Mouse (Mus musculus) embryonic facial prominence, embryonic 15.5 days (tissue): ENCODE results near the gene Snx12. TPM values are rescaled to one million over a fixed set of nuclear protein-coding genes. Genes with fewer than 3 reads are reported as not detected.

Source experiments
- ATAC-seq: fragments of 200-750 bp; cut with Nextera tagmentation; 2 replicates; pipeline ENCODE4 v1.8.0; 2017; ENCODE audit warnings: low read depth, moderate TSS enrichment; ENCODE audit not compliant: insufficient number of reproducible peaks, low FRiP score, low TSS enrichment
- H3K27ac ChIP-seq: fragments of 300-500 bp; sonication (generic); replicated peaks from 2 replicates; pipeline ENCODE4 v1.5.1; 2015; ENCODE audit warnings: mild to moderate bottlenecking, inconsistent platforms
- H3K27me3 ChIP-seq: fragments of 300-500 bp; sonication (generic); 2 replicates; pipeline ENCODE4 v1.6.1; 2015; ENCODE audit warnings: inconsistent platforms
- H3K36me3 ChIP-seq: fragments of 300-500 bp; sonication (generic); 2 replicates; pipeline ENCODE4 v1.6.1; 2015; ENCODE audit warnings: mild to moderate bottlenecking, inconsistent platforms
- H3K4me1 ChIP-seq: fragments of 300-500 bp; sonication (generic); 2 replicates; pipeline ENCODE4 v1.6.1; 2015; ENCODE audit warnings: inconsistent platforms
- H3K4me2 ChIP-seq: fragments of 300-500 bp; sonication (generic); replicated peaks from 2 replicates; pipeline ENCODE4 v1.6.1; 2015; ENCODE audit warnings: mild to moderate bottlenecking, inconsistent platforms
- H3K4me3 ChIP-seq: fragments of 300-500 bp; sonication (generic); replicated peaks from 2 replicates; pipeline ENCODE4 v1.5.1; 2015; ENCODE audit warnings: mild to moderate bottlenecking, inconsistent platforms
- H3K9ac ChIP-seq: fragments of 300-500 bp; sonication (generic); 2 replicates; pipeline ENCODE4 v1.6.1; 2015; ENCODE audit warnings: inconsistent platforms
- H3K9me3 ChIP-seq: fragments of 300-500 bp; sonication (generic); replicated peaks from 2 replicates; pipeline ENCODE4 v1.6.1; 2016; ENCODE audit warnings: inconsistent platforms
- WGBS: fragments of 180-500 bp; shearing (Covaris S2); methylation state at CpG from one replicate; pipeline ENCODE4 v1.1.7; 2015; 5-methylcytosine and 5-hydroxymethylcytosine counted together
- polyA plus RNA-seq: library from polyadenylated mRNA; unstranded; fragments of >200 nt; fragmentation: Nextera tagmentation; extraction: Ambion mirVana; gene quantifications from 2 replicates; pipeline ENCODE4 v1.2.1, GENCODE M21; 2015

Snx12 gene
- 52.1 and 58.3 TPM in 2 replicates for polyA plus RNA-seq

GRCm38 (mm10) chrX:101221834-101222795 lies at the start of gene Snx12:
Gene Snx12 (minus strand): TSS chrX:101222563.
- Histone ChIP-seq H3K4me3 (peak within 1 kb of the TSS; percentile 55), H3K27ac (peak within 1 kb of the TSS; percentile 75), H3K4me1 (no peaks in the 10 kb centered on the region), H3K36me3 (no peaks in the 10 kb centered on the region), H3K9me3 (no peaks in the 10 kb centered on the region), H3K27me3 (0 out of 2 replicates have a peak, but pooled peaks cover 2% of the 10 kb centered on the region), H3K4me2 (peak within 1 kb of the TSS; percentile 47), H3K9ac (peak within 1 kb of the TSS; percentile 40)
- WGBS = 15% methylated on average over 55 of the region's 55 CpGs
- peak; percentile 96 for ATAC-seq

- no peak for ATAC-seq
- no peak within 1 kb of the TSS for H3K27ac ChIP-seq
Measured at GRCm38 (mm10) chrX:101268755-101269124, 46.4 kb upstream of the Snx12 start, which contains the start of gene Gm20489. Gene Gm20489 (minus strand): TSS chrX:101269023.

GRCm38 (mm10) chrX:101268025-101268754 lies 45.8 kb upstream of the Snx12 start, which contains the start of gene Il2rg:
Gene Il2rg (minus strand): TSS chrX:101268255.
- H3K36me3 ChIP-seq = no peaks in the 10 kb centered on the region
- no peak for ATAC-seq
- H3K4me1 ChIP-seq = no peaks in the 10 kb centered on the region
- H3K4me2 ChIP-seq = no peak within 1 kb of the TSS
- no peaks in the 10 kb centered on the region for H3K9me3 ChIP-seq
- no peaks in the 10 kb centered on the region for H3K27me3 ChIP-seq
- H3K4me3 ChIP-seq = no peak within 1 kb of the TSS
- H3K9ac ChIP-seq = no peak within 1 kb of the TSS
- 63% methylated on average over 5 of the region's 5 CpGs for WGBS
- no peak within 1 kb of the TSS for H3K27ac ChIP-seq

More at GRCm38 (mm10) chrX:101268755-101269124, 46.4 kb upstream of the Snx12 start, which contains the start of gene Gm20489:
- Histone ChIP-seq H3K9me3 (no peaks in the 10 kb centered on the region), H3K36me3 (no peaks in the 10 kb centered on the region), H3K4me3 (no peak within 1 kb of the TSS), H3K9ac (no peak within 1 kb of the TSS), H3K4me2 (no peak within 1 kb of the TSS), H3K4me1 (no peaks in the 10 kb centered on the region), H3K27me3 (no peaks in the 10 kb centered on the region)
- 43% methylated on average over 3 of the region's 3 CpGs for WGBS

GRCm38 (mm10) chrX:101266631-101267030 lies 44.3 kb upstream of the Snx12 start:
- Histone ChIP-seq H3K9ac (no peak overlapping the region), H3K27ac (no peak overlapping the region), H3K4me3 (no peak overlapping the region), H3K27me3 (no peaks in the 10 kb centered on the region), H3K36me3 (no peaks in the 10 kb centered on the region), H3K4me2 (no peak overlapping the region), H3K9me3 (no peaks in the 10 kb centered on the region), H3K4me1 (no peaks in the 10 kb centered on the region)
- 93% methylated on average over 6 of the region's 6 CpGs for WGBS
- no peak for ATAC-seq

GRCm38 (mm10) chrX:101263892-101264291 lies 41.5 kb upstream of the Snx12 start, which contains the start of gene Gm614:
Gene Gm614 (minus strand): TSS chrX:101263992.
- H3K36me3 ChIP-seq = no peaks in the 10 kb centered on the region
- H3K4me2 ChIP-seq = no peak within 1 kb of the TSS
- H3K4me3 ChIP-seq = no peak within 1 kb of the TSS
- H3K9ac ChIP-seq = no peak within 1 kb of the TSS
- H3K9me3 ChIP-seq = no peaks in the 10 kb centered on the region
- no peak within 1 kb of the TSS for H3K27ac ChIP-seq
- ATAC-seq = no peak
- no peaks in the 10 kb centered on the region for H3K4me1 ChIP-seq
- WGBS = 100% methylated on average over 1 of the region's 1 CpGs
- H3K27me3 ChIP-seq = no peaks in the 10 kb centered on the region

GRCm38 (mm10) chrX:101260441-101261325 lies 38.3 kb upstream of the Snx12 start:
- H3K9me3 ChIP-seq = no peaks in the 10 kb centered on the region
- peak overlapping the region; percentile 28 for H3K27ac ChIP-seq
- no peaks in the 10 kb centered on the region for H3K27me3 ChIP-seq
- H3K36me3 ChIP-seq = peaks cover 5% of the 10 kb centered on the region; the same call in 1 of the 2 replicates
- no peak overlapping the region for H3K4me3 ChIP-seq
- peak; percentile 79 for ATAC-seq
- no peak overlapping the region for H3K4me2 ChIP-seq
- WGBS = 24% methylated on average over 13 of the region's 13 CpGs
- H3K4me1 ChIP-seq = peaks cover under 1% of the 10 kb centered on the region; the same call in 1 of the 2 replicates
- H3K9ac ChIP-seq = no peak overlapping the region

GRCm38 (mm10) chrX:101256603-101257002 lies 34.2 kb upstream of the Snx12 start:
- WGBS = 80% methylated on average over 13 of the region's 13 CpGs
- no peak for ATAC-seq
- 0 out of 2 replicates have a peak overlapping the region, but pooled peaks have one; percentile 53 for H3K4me3 ChIP-seq

GRCm38 (mm10) chrX:101254740-101255139 lies 32.4 kb upstream of the Snx12 start:
- peaks cover 5% of the 10 kb centered on the region; the same call in 1 of the 2 replicates for H3K36me3 ChIP-seq
- no peaks in the 10 kb centered on the region for H3K27me3 ChIP-seq
- peak overlapping the region; percentile 53 for H3K4me3 ChIP-seq
- H3K9me3 ChIP-seq = no peaks in the 10 kb centered on the region
- peaks cover 3% of the 10 kb centered on the region; the same call in 1 of the 2 replicates for H3K4me1 ChIP-seq
- 0 out of 2 replicates have a peak, but pooled peaks have one; percentile 20 for ATAC-seq
- WGBS = 18% methylated on average over 26 of the region's 26 CpGs
- peak overlapping the region; percentile 54 for H3K4me2 ChIP-seq
- H3K27ac ChIP-seq = peak overlapping the region; percentile 80
- H3K9ac ChIP-seq = peak overlapping the region; percentile 33

More at GRCm38 (mm10) chrX:101256603-101257002, 34.2 kb upstream of the Snx12 start:
- peaks cover 5% of the 10 kb centered on the region; the same call in 1 of the 2 replicates for H3K36me3 ChIP-seq
- H3K9ac ChIP-seq = no peak overlapping the region
- no peaks in the 10 kb centered on the region for H3K9me3 ChIP-seq
- H3K4me2 ChIP-seq = peak overlapping the region; percentile 54
- no peaks in the 10 kb centered on the region for H3K27me3 ChIP-seq
- no peak overlapping the region for H3K27ac ChIP-seq
- peaks cover 3% of the 10 kb centered on the region; the same call in 1 of the 2 replicates for H3K4me1 ChIP-seq

- Histone ChIP-seq H3K27ac (peak within 1 kb of the TSS; percentile 80), H3K9me3 (no peaks in the 10 kb centered on the region), H3K36me3 (peaks cover 5% of the 10 kb centered on the region; the same call in 1 of the 2 replicates), H3K9ac (peak within 1 kb of the TSS; percentile 33), H3K4me2 (peak within 1 kb of the TSS; percentile 54), H3K4me3 (peak within 1 kb of the TSS; percentile 53), H3K4me1 (peaks cover 3% of the 10 kb centered on the region; the same call in 1 of the 2 replicates), H3K27me3 (no peaks in the 10 kb centered on the region)
- 24% methylated on average over 46 of the region's 47 CpGs for WGBS
- peak; percentile 93 for ATAC-seq
Measured at GRCm38 (mm10) chrX:101253952-101254729, 31.8 kb upstream of the Snx12 start, which contains the start of gene Foxo4. Gene Foxo4 (plus strand): TSS chrX:101254528.
